Mouse (Mus musculus) small intestine, adult 2 months (tissue): ENCODE data around the gene Asb7. TPM values are rescaled to one million over a fixed set of nuclear protein-coding genes. Genes with fewer than 3 reads are reported as not detected.

ENCODE experiments used
- H3K27ac ChIP-seq: fragments of 200-500 bp; 2 replicates; pipeline ENCODE4 v1.5.1; 2012; ENCODE audit warnings: low read depth, low read length, control low read depth, inconsistent platforms; ENCODE audit not compliant: insufficient read depth
- H3K27me3 ChIP-seq: fragments of 200-500 bp; 2 replicates; pipeline ENCODE4 v1.6.1; 2012; ENCODE audit warnings: mild to moderate bottlenecking, moderate library complexity, low read length, inconsistent platforms; ENCODE audit not compliant: control insufficient read depth, insufficient read depth
- H3K36me3 ChIP-seq: fragments of 200-500 bp; 2 replicates; pipeline ENCODE4 v1.6.1; 2012; ENCODE audit warnings: mild to moderate bottlenecking, low read length, control low read depth, inconsistent platforms; ENCODE audit not compliant: control insufficient read depth, insufficient read depth
- H3K4me1 ChIP-seq: fragments of 200-500 bp; 2 replicates; pipeline ENCODE4 v1.6.1; 2012; ENCODE audit warnings: low read length, inconsistent platforms, mixed read lengths; ENCODE audit not compliant: control insufficient read depth, insufficient read depth, insufficient read length
- H3K4me3 ChIP-seq: fragments of 200-500 bp; 2 replicates; pipeline ENCODE4 v1.5.1; 2012; ENCODE audit warnings: low read depth, mild to moderate bottlenecking, control low read depth, inconsistent platforms, low read length, moderate library complexity
- CTCF ChIP-seq: fragments of 200-500 bp; IDR thresholded peaks from 2 replicates; pipeline ENCODE4 v1.5.1; 2012; ENCODE audit warnings: low read depth, mild to moderate bottlenecking, control low read depth, inconsistent platforms, low read length, moderate library complexity, mixed read lengths; ENCODE audit not compliant: insufficient replicate concordance, insufficient read length; ENCODE audit errors: extremely low read depth
- POLR2A ChIP-seq: fragments of 200-500 bp; IDR thresholded peaks from 2 replicates; pipeline ENCODE4 v1.6.1; 2012; ENCODE audit warnings: low read depth, mild to moderate bottlenecking, control low read depth, inconsistent platforms, low read length, moderate library complexity
- WGBS: fragments of 180-500 bp; shearing (Covaris S2); methylation state at CpG from one replicate; pipeline ENCODE4 v1.1.7; 2018; 5-methylcytosine and 5-hydroxymethylcytosine counted together
- polyA plus RNA-seq: library from polyadenylated mRNA; depleted of rRNA; stranded (reverse); fragments of >200 nt; gene quantifications from 2 replicates; pipeline ENCODE4 v1.2.3, GENCODE M21; 2012; rRNA removed

Asb7 gene
- polyA plus RNA-seq, 1 experiment: 2.8 TPM

- no peaks in the 10 kb centered on the region for H3K36me3 ChIP-seq
- H3K4me3 ChIP-seq: no peak overlapping the region
- H3K27me3 ChIP-seq: no peaks in the 10 kb centered on the region
- TF ChIP-seq CTCF: no peak
- TF ChIP-seq POLR2A: no peak
- no peaks in the 10 kb centered on the region for H3K4me1 ChIP-seq
- H3K27ac ChIP-seq: no peak overlapping the region
- WGBS: 83% methylated on average over 15 of the region's 15 CpGs
Observed at GRCm38 (mm10) chr7:66630154-66630800, 59.1 kb downstream of the Asb7 start.

GRCm38 (mm10) chr7:66629419-66629818, 60.0 kb downstream of the Asb7 start:
- H3K27me3 ChIP-seq: no peaks in the 10 kb centered on the region
- WGBS: 69% methylated on average over 4 of the region's 4 CpGs
- no peak overlapping the region for H3K4me3 ChIP-seq
- H3K4me1 ChIP-seq: no peaks in the 10 kb centered on the region
- H3K36me3 ChIP-seq: no peaks in the 10 kb centered on the region
- H3K27ac ChIP-seq: no peak overlapping the region
- no peak for TF ChIP-seq POLR2A
- TF ChIP-seq CTCF: no peak

- Histone ChIP-seq H3K27me3 (no peaks in the 10 kb centered on the region), H3K27ac (no peak overlapping the region), H3K4me3 (no peak overlapping the region), H3K36me3 (no peaks in the 10 kb centered on the region), H3K4me1 (no peaks in the 10 kb centered on the region; the same call in 1 of the 2 replicates)
- no peak for TF ChIP-seq POLR2A
- no peak for TF ChIP-seq CTCF
- 27% methylated on average over 3 of the region's 3 CpGs for WGBS
Observed at GRCm38 (mm10) chr7:66623436-66623835, 66.0 kb downstream of the Asb7 start.

GRCm38 (mm10) chr7:66601846-66602245, 87.5 kb downstream of the Asb7 start:
- H3K4me3 ChIP-seq: no peak overlapping the region
- peaks cover 4% of the 10 kb centered on the region; the same call in 1 of the 2 replicates for H3K4me1 ChIP-seq
- H3K36me3 ChIP-seq: no peaks in the 10 kb centered on the region
- no peak overlapping the region; the same call in 1 of the 2 replicates for H3K27ac ChIP-seq
- no peak for TF ChIP-seq CTCF
- H3K27me3 ChIP-seq: no peaks in the 10 kb centered on the region

GRCm38 (mm10) chr7:66600622-66601610, 88.5 kb downstream of the Asb7 start:
- H3K27me3 ChIP-seq: no peaks in the 10 kb centered on the region
- no peaks in the 10 kb centered on the region for H3K36me3 ChIP-seq
- 27% methylated on average over 12 of the region's 12 CpGs for WGBS
- no peak overlapping the region for H3K4me3 ChIP-seq
- H3K4me1 ChIP-seq: peaks cover 4% of the 10 kb centered on the region; the same call in 1 of the 2 replicates
- H3K27ac ChIP-seq: peak overlapping the region; percentile 79
- TF ChIP-seq POLR2A (no peak), CTCF (no peak)

GRCm38 (mm10) chr7:66600126-66600525, 89.3 kb downstream of the Asb7 start:
- no peak overlapping the region for H3K4me3 ChIP-seq
- H3K27ac ChIP-seq: no peak overlapping the region
- no peaks in the 10 kb centered on the region for H3K27me3 ChIP-seq
- no peaks in the 10 kb centered on the region for H3K36me3 ChIP-seq
- no peak for TF ChIP-seq CTCF
- no peak for TF ChIP-seq POLR2A
- peaks cover 4% of the 10 kb centered on the region; the same call in 1 of the 2 replicates for H3K4me1 ChIP-seq
- WGBS: 47% methylated on average over 3 of the region's 3 CpGs

GRCm38 (mm10) chr7:66597900-66598299, 91.5 kb downstream of the Asb7 start:
- Histone ChIP-seq H3K4me1 (peaks cover 6% of the 10 kb centered on the region; the same call in 1 of the 2 replicates), H3K27ac (no peak overlapping the region; the same call in 1 of the 2 replicates), H3K27me3 (no peaks in the 10 kb centered on the region), H3K4me3 (no peak overlapping the region), H3K36me3 (no peaks in the 10 kb centered on the region)
- 83% methylated on average over 3 of the region's 3 CpGs for WGBS
- TF ChIP-seq POLR2A (no peak), CTCF (no peak)

Other genes with a start within 250 kb of the Asb7 start
- gene Lins1, start 293 bp upstream of the Asb7 start, polyA plus RNA-seq: 1.8 and 1.9 TPM in 2 replicates
- 0.15 TPM in 1 of 2 replicates, not detected in the other for gene Cers3, start 53.9 kb upstream of the Asb7 start, polyA plus RNA-seq
- 1.5 and 2.1 TPM in 2 replicates for gene Adamts17, start 150.1 kb upstream of the Asb7 start, polyA plus RNA-seq